Mouse (Mus musculus) kidney, postnatal 0 days (tissue): ENCODE results near the gene Dnajb1. TPM values are rescaled to one million over a fixed set of nuclear protein-coding genes. Genes with fewer than 3 reads are reported as not detected.
A peak's percentile ranks its signal among the peaks of the same experiment; 100 is the strongest.

Experiments used
- ATAC-seq: fragments of 200-750 bp; cut with Nextera tagmentation; replicated peaks from 2 replicates; pipeline ENCODE4 v1.8.0; 2017; ENCODE audit warnings: low read depth, moderate number of reproducible peaks, moderate TSS enrichment, moderate library complexity; ENCODE audit not compliant: low FRiP score
- DNase-seq: peaks from one replicate; pipeline ENCODE4 v3.0.0-alpha.2; 2016; ENCODE audit warnings: low spot score
- H3K27ac ChIP-seq: fragments of 300-500 bp; sonication (generic); 2 replicates; pipeline ENCODE4 v1.5.1; 2014; ENCODE audit warnings: mild to moderate bottlenecking
- H3K27me3 ChIP-seq: fragments of 300-500 bp; sonication (generic); 2 replicates; pipeline ENCODE4 v1.6.1; 2014; ENCODE audit warnings: low read length, mixed read lengths; ENCODE audit not compliant: insufficient read depth
- H3K36me3 ChIP-seq: fragments of 300-500 bp; sonication (generic); 2 replicates; pipeline ENCODE4 v1.6.1; 2014; ENCODE audit warnings: low read length, mixed read lengths; ENCODE audit not compliant: insufficient read depth
- H3K4me1 ChIP-seq: fragments of 300-500 bp; sonication (generic); replicated peaks from 2 replicates; pipeline ENCODE4 v1.6.1; 2014; ENCODE audit warnings: antibody characterized with exemption, low read length, mixed read lengths; ENCODE audit not compliant: insufficient read depth
- H3K4me2 ChIP-seq: fragments of 300-500 bp; sonication (generic); 2 replicates; pipeline ENCODE4 v1.6.1; 2014; ENCODE audit warnings: mild to moderate bottlenecking, low read length, moderate library complexity, mixed read lengths
- H3K4me3 ChIP-seq: fragments of 300-500 bp; sonication (generic); replicated peaks from 2 replicates; pipeline ENCODE4 v1.5.1; 2014; ENCODE audit warnings: low read depth, low read length
- H3K9ac ChIP-seq: fragments of 300-500 bp; sonication (generic); 2 replicates; pipeline ENCODE4 v1.6.1; 2014; ENCODE audit warnings: low read depth, low read length
- H3K9me3 ChIP-seq: fragments of 300-500 bp; sonication (generic); replicated peaks from 2 replicates; pipeline ENCODE4 v1.6.1; 2016; ENCODE audit warnings: low read length, inconsistent platforms, mixed read lengths
- CTCF ChIP-seq: IDR thresholded peaks from 2 replicates; pipeline ENCODE4 v1.5.1; 2016; ENCODE audit warnings: antibody characterized with exemption, low read depth, mild to moderate bottlenecking, moderate library complexity
- WGBS: fragments of 180-500 bp; shearing (Covaris S2); extraction: QIAGEN DNeasy Blood & Tissue Kit; methylation state at CpG from one replicate; pipeline ENCODE4 v1.1.7; 2014; 5-methylcytosine and 5-hydroxymethylcytosine counted together
- polyA plus RNA-seq: library from polyadenylated mRNA; unstranded; fragments of >200 nt; fragmentation: Nextera tagmentation; extraction: Ambion mirVana; gene quantifications from 2 replicates; pipeline ENCODE4 v1.2.1, GENCODE M21; 2015

The Dnajb1 gene
- polyA plus RNA-seq, 1 experiment from 2014 or later, result 30.2 TPM

DNA sequence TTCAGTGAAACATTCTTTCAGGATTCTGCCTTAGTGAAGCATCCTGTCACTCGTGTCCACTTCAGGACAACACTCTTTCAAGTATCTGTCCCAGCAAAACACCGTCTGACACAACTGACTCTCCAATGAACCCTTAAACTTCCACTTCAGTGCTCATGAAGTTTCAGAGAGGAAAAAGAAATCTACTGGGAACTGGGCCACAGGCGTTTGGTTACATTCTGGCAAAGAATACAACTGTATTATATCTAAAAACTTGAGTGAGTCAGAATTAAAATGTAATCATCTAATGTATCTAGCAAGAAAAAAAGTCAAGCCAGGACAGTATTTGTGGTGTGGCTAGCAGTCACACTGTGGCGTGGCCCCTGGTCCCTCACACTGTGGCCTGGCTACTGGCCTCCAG is 30.9 kb downstream of the Dnajb1 start:
- Histone ChIP-seq H3K4me2 (no peak overlapping the region), H3K9me3 (0 out of 2 replicates have a peak, but pooled peaks cover 4% of the 10 kb centered on the region), H3K27ac (no peak overlapping the region), H3K4me3 (no peak overlapping the region), H3K27me3 (no peaks in the 10 kb centered on the region), H3K4me1 (no peaks in the 10 kb centered on the region), H3K36me3 (no peaks in the 10 kb centered on the region), H3K9ac (no peak overlapping the region)
- TF ChIP-seq CTCF, result no peak
- DNase-seq, result no peak
- 68% methylated on average over 4 of the region's 4 CpGs for WGBS
- ATAC-seq, result no peak

DNA sequence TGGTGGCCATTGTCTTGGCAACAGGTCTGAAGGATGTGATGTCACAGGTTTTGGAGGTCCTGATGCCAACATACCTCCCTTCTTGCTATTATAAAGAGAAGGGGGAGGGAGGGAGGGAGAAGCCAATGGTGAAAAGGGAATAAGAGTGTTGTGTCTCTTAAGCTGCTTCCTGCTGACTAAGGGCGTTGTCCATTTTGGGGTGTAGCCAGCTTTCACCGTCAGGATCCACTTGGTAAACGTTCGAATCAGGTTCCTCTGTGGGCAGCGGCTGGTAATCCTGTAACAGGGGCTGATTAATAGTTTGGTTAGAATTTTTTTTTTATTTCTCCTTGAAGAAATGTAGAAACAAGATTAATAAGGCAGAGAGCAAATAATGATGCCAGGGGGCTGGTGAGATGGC is 31.7 kb downstream of the Dnajb1 start:
- Histone ChIP-seq H3K4me1 (no peaks in the 10 kb centered on the region), H3K36me3 (no peaks in the 10 kb centered on the region), H3K9ac (no peak overlapping the region), H3K4me2 (no peak overlapping the region), H3K4me3 (no peak overlapping the region), H3K27me3 (no peaks in the 10 kb centered on the region), H3K9me3 (0 out of 2 replicates have a peak, but pooled peaks cover 4% of the 10 kb centered on the region), H3K27ac (no peak overlapping the region)
- no peak for DNase-seq
- no peak for ATAC-seq
- WGBS, result 64% methylated on average over 5 of the region's 5 CpGs
- TF ChIP-seq CTCF, result no peak

DNA sequence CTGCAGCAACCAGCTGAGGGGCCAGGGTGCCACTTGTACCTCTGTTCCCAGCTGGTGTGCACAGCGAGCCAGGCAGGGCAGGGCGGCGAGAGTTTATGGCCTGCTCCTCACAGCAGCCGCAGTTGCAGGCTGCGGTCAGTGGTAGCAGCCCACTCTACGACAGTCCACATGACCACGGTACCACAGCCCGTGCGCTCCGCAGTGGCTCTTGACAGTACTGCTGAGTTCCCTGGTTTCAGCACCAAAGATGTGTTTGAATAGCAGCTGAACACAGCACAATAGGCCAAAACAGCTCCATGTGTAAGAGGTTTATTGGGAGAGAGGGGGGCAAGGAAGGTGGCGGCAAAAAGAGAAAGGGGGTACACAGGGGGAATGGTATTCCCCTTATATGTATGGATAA is 39.5 kb downstream of the Dnajb1 start:
- no peak for TF ChIP-seq CTCF
- Histone ChIP-seq H3K27ac (no peak overlapping the region), H3K27me3 (no peaks in the 10 kb centered on the region), H3K4me1 (no peaks in the 10 kb centered on the region), H3K4me2 (no peak overlapping the region), H3K9ac (no peak overlapping the region), H3K9me3 (no peaks in the 10 kb centered on the region), H3K4me3 (no peak overlapping the region), H3K36me3 (no peaks in the 10 kb centered on the region)
- WGBS, result 95% methylated on average over 11 of the region's 11 CpGs
- no peak for DNase-seq
- ATAC-seq, result no peak

- ATAC-seq, result no peak
- WGBS, result 94% methylated on average over 4 of the region's 4 CpGs
- no peak for TF ChIP-seq CTCF
Measured at GRCm38 (mm10) chr8:83648031-83648430, 40.0 kb downstream of the Dnajb1 start.

GRCm38 (mm10) chr8:83649699-83650098 is 41.7 kb downstream of the Dnajb1 start:
- TF ChIP-seq CTCF, result no peak
- H3K4me2 ChIP-seq, result no peak overlapping the region
- no peak for DNase-seq
- WGBS, result 88% methylated on average over 6 of the region's 6 CpGs
- no peaks in the 10 kb centered on the region for H3K9me3 ChIP-seq
- H3K27me3 ChIP-seq, result no peaks in the 10 kb centered on the region
- H3K36me3 ChIP-seq, result no peaks in the 10 kb centered on the region
- H3K4me1 ChIP-seq, result peaks cover 10% of the 10 kb centered on the region; the same call in 1 of the 2 replicates
- H3K27ac ChIP-seq, result no peak overlapping the region
- H3K9ac ChIP-seq, result no peak overlapping the region
- no peak for ATAC-seq
- no peak overlapping the region for H3K4me3 ChIP-seq

More at GRCm38 (mm10) chr8:83648031-83648430, 40.0 kb downstream of the Dnajb1 start:
- no peak for DNase-seq
- Histone ChIP-seq H3K9ac (no peak overlapping the region), H3K9me3 (no peaks in the 10 kb centered on the region), H3K36me3 (no peaks in the 10 kb centered on the region), H3K27me3 (no peaks in the 10 kb centered on the region), H3K4me3 (no peak overlapping the region), H3K4me2 (no peak overlapping the region), H3K27ac (no peak overlapping the region), H3K4me1 (no peaks in the 10 kb centered on the region)

DNA sequence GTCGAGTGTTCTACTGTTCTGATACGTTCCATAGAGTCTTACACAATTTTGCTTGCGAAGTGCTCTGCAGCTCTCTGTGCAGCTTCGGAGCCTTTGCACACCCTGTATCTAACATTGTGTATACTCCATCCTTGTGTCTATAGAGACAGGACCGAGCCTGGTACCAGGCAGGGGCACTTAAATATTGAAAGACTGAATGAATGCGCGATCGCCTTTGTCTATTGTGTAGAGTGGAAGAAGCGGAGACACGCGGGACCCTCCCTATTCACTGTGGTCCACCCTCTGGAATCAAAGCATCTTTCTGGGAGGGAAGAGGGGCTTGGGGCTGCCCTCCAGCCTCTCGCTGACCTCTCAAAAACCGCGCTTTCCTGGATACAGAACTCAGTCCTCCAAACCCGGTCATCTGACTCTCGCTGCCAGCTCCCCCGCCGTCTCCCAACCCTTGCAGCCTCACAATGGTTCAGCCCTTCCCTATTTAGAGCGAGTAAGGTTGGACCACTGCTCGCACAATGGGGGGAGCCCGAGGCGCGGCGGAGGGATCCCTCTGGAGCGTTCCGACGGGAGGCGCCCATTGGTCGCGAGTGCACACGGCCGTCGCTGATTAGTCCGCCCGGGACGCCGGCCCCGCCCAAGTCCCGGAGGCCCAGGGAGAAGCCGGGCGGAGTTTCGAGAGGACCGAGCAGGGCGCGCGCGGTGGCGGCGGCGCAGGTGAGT is 44.2 kb downstream of the Dnajb1 start, which contains the start of gene Gipc1:
Gene Gipc1 (plus strand): TSS at position 648 of the 714 bp plus-strand sequence.
- Histone ChIP-seq H3K9ac (peak within 1 kb of the TSS; percentile 92), H3K4me3 (peak within 1 kb of the TSS; percentile 96), H3K27ac (peak within 1 kb of the TSS; percentile 90), H3K27me3 (no peaks in the 10 kb centered on the region), H3K36me3 (no peaks in the 10 kb centered on the region), H3K9me3 (no peaks in the 10 kb centered on the region), H3K4me1 (peaks cover 10% of the 10 kb centered on the region; the same call in 1 of the 2 replicates), H3K4me2 (peak within 1 kb of the TSS; percentile 78)
- TF ChIP-seq CTCF, result no peak
- peak; percentile 98 for DNase-seq
- peak; percentile 97 for ATAC-seq
- WGBS, result 5% methylated on average over 46 of the region's 50 CpGs
